Mouse (Mus musculus) erythroblast, embryonic 14.5 days (primary cell): ENCODE data around the gene Zranb2.

Source experiments
- GATA1 ChIP-seq: IDR thresholded peaks from 2 replicates; pipeline ENCODE4 v1.6.1; 2012; ENCODE audit warnings: low read length, inconsistent platforms, mixed read lengths
- TAL1 ChIP-seq: IDR thresholded peaks from 3 replicates; pipeline ENCODE4 v1.6.1; 2012; ENCODE audit warnings: low read length, inconsistent platforms, mixed read lengths

DNA sequence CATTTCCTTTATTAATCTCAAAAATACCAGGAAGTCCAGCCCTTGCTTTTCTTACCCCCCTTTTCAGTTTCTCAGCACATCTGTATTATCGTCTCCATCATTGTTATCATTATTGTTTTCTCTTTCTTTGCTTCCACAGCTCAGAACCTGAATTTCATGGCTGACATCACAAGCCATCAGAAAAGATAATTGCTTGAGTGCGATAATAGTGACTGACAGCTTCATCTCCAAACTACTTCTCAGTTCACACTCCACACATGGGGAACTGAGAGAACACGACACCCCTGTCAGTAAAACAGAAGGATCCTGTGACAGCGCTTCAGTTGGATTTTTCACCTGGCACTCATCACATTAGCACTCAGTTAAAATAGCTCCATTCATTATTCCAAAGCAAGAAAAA, 41.9 kb upstream of the Zranb2 start:
- TF ChIP-seq GATA1 = no peak
- TF ChIP-seq TAL1 = no peak
